Mouse (Mus musculus) lung, adult 2 months (tissue): Measurements from ENCODE around the gene Pdzrn3. TPM values are rescaled to one million over a fixed set of nuclear protein-coding genes. Genes with fewer than 3 reads are reported as not detected.

Source experiments
- DNase-seq: peaks from one replicate; pipeline ENCODE4 v3.0.0; 2022
- H3K4me1 ChIP-seq: fragments of 200-500 bp; 2 replicates; pipeline ENCODE4 v1.6.1; 2011; ENCODE audit warnings: low read length; ENCODE audit not compliant: control insufficient read depth, insufficient read depth
- H3K4me3 ChIP-seq: fragments of 200-500 bp; replicated peaks from 2 replicates; pipeline ENCODE3; 2011; ENCODE audit warnings: low read depth, mild to moderate bottlenecking, control low read depth, low read length; ENCODE audit errors: extremely low read depth
- CTCF ChIP-seq: fragments of 200-500 bp; IDR thresholded peaks from 2 replicates; pipeline ENCODE4 v1.5.1; 2011; ENCODE audit warnings: mild to moderate bottlenecking, low read length, control low read depth; ENCODE audit not compliant: insufficient read depth
- POLR2A ChIP-seq: fragments of 200-500 bp; IDR thresholded peaks from 2 replicates; pipeline ENCODE4 v1.6.1; 2011; ENCODE audit warnings: low read depth, mild to moderate bottlenecking, control low read depth, low read length, borderline replicate concordance; ENCODE audit errors: extremely low read depth
- WGBS: fragments of 180-500 bp; shearing (Covaris S2); methylation state at CpG from one replicate; pipeline ENCODE4 v1.1.7; 2018; 5-methylcytosine and 5-hydroxymethylcytosine counted together
- polyA plus RNA-seq: library from polyadenylated mRNA; depleted of rRNA; stranded (reverse); fragments of >200 nt; gene quantifications from 2 replicates; pipeline ENCODE4 v1.2.3, GENCODE M21; 2012

Pdzrn3 gene
- polyA plus RNA-seq, 1 experiment, result 23.2 TPM

GRCm38 (mm10) chr6:101301154-101301553 is 76.5 kb downstream of the Pdzrn3 start:
- TF ChIP-seq POLR2A, result no peak
- no peak for TF ChIP-seq CTCF
- DNase-seq, result no peak
- H3K4me1 ChIP-seq, result no peaks in the 10 kb centered on the region
- 89% methylated on average over 8 of the region's 8 CpGs for WGBS
- H3K4me3 ChIP-seq, result no peak overlapping the region

- no peak for DNase-seq
- no peaks in the 10 kb centered on the region for H3K4me1 ChIP-seq
- WGBS, result 87% methylated on average over 2 of the region's 2 CpGs
- TF ChIP-seq POLR2A (no peak), CTCF (no peak)
- no peak overlapping the region for H3K4me3 ChIP-seq
These were observed 78.3 kb downstream of the Pdzrn3 start for GRCm38 (mm10) chr6:101299434-101299833.

DNA sequence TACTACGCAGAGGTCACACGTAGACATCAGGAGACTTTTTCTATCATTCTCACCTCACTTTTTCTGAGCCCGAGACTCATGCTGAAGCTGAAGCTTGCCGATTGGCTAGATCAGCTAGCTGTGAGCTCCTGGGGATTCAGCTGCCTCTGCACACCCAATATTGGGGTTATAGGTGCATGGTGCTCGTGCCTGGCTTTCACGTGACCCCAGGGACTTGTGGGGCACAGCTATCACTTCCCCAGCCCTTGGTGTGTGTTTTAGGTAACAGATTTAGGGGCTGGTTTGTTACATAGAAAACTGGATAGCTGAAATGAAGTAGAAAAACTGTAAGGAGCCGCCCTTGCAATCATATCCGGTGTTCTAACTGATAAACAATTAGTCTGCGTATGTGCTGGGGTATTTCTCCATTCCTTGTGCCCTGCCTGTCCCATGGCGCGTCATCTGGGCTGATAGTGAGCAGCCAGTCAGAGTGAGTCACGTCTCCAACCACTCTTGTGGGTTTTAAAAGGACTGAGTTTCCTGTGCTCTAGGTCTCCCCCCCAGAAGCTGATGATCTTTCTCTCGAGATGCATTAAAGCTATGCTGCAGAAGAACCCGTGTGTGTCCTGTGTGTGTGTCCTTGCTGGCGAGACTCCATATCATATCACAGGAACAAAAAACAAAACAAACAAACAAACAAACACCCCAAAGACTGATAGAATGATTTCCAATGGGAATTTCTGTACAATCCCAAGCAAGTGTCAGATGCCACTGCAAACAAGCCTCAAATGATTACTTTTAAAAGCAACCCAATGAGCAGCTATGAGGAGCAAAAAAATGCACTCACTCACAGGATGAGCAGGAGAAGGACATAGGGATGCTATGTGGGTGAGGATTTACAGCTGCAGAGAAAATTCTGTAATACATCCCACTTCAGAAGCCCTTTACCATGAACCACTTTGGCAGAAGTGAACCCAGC is 79.9 kb downstream of the Pdzrn3 start:
- 85% methylated on average over 15 of the region's 15 CpGs for WGBS
- TF ChIP-seq CTCF (no peak), POLR2A (no peak)
- DNase-seq, result no peak
- no peak overlapping the region for H3K4me3 ChIP-seq
- no peaks in the 10 kb centered on the region for H3K4me1 ChIP-seq

GRCm38 (mm10) chr6:101296997-101297396 is 80.7 kb downstream of the Pdzrn3 start:
- no peak for TF ChIP-seq POLR2A
- TF ChIP-seq CTCF, result no peak
- Histone ChIP-seq H3K4me1 (no peaks in the 10 kb centered on the region), H3K4me3 (no peak overlapping the region)
- 80% methylated on average over 8 of the region's 8 CpGs for WGBS
- no peak for DNase-seq

- WGBS, result 88% methylated on average over 8 of the region's 8 CpGs
- Histone ChIP-seq H3K4me1 (no peaks in the 10 kb centered on the region), H3K4me3 (no peak overlapping the region)
- TF ChIP-seq POLR2A (no peak), CTCF (no peak)
- no peak for DNase-seq
These were observed 81.4 kb downstream of the Pdzrn3 start for GRCm38 (mm10) chr6:101296280-101296679.

GRCm38 (mm10) chr6:101293036-101293572 is 84.6 kb downstream of the Pdzrn3 start:
- WGBS, result 71% methylated on average over 12 of the region's 12 CpGs
- DNase-seq, result no peak
- H3K4me3 ChIP-seq, result no peak overlapping the region
- no peaks in the 10 kb centered on the region; the same call in 1 of the 2 replicates for H3K4me1 ChIP-seq
- TF ChIP-seq POLR2A (no peak), CTCF (no peak)

- no peak for DNase-seq
- WGBS, result 68% methylated on average over 2 of the region's 2 CpGs
- Histone ChIP-seq H3K4me3 (no peak overlapping the region), H3K4me1 (no peaks in the 10 kb centered on the region; the same call in 1 of the 2 replicates)
- TF ChIP-seq POLR2A (no peak), CTCF (no peak)
These were observed 85.8 kb downstream of the Pdzrn3 start for GRCm38 (mm10) chr6:101291944-101292343.

GRCm38 (mm10) chr6:101290160-101290559 is 87.5 kb downstream of the Pdzrn3 start:
- Histone ChIP-seq H3K4me3 (no peak overlapping the region), H3K4me1 (no peaks in the 10 kb centered on the region; the same call in 1 of the 2 replicates)
- WGBS, result 25% methylated on average over 2 of the region's 2 CpGs
- no peak for DNase-seq
- no peak for TF ChIP-seq POLR2A
- no peak for TF ChIP-seq CTCF

DNA sequence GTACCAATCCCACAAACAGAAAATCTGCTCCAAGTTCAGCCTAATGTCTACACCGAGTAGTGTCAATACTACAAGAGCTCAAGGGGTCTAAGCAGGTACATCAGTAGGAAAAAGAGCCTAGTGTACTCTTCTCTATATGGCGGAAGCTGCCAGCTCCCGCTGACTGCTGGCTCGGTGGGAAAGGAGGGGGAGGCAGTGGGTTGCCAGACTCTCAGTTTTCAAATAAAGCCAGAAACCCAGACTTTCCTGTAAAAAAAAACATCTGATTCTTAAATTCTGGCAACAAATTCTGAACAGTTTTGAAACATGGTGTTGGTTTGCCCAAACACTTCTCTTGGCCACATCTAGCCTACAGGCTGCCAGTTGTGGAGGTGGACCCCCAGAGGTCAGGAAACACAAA is 88.3 kb downstream of the Pdzrn3 start:
- TF ChIP-seq POLR2A, result no peak
- no peak for TF ChIP-seq CTCF
- no peak for DNase-seq
- 65% methylated on average over 4 of the region's 4 CpGs for WGBS
- no peak overlapping the region for H3K4me3 ChIP-seq
- H3K4me1 ChIP-seq, result no peaks in the 10 kb centered on the region; the same call in 1 of the 2 replicates
